Mouse (Mus musculus): Measurements from ENCODE around the gene Trim12a. TPM values are rescaled to one million over a fixed set of nuclear protein-coding genes. Genes with fewer than 3 reads are reported as not detected.

Trim12a gene
- total and polyA plus RNA-seq, 2 experiments from 2014 or later = 2.8 to 3.1 TPM

Other genes starting within 250 kb of the Trim12a start
- gene Olfr644, start 243.6 kb downstream of the Trim12a start, total RNA-seq (2014; rRNA removed) = not detected in 2 replicates
- gene Olfr644, start 243.6 kb downstream of the Trim12a start, polyA plus RNA-seq (2015; fragmentation: Nextera tagmentation; extraction: Ambion mirVana) = not detected in 2 replicates
- gene Olfr645, start 230.0 kb downstream of the Trim12a start, total RNA-seq (2014; rRNA removed) = not detected in 2 replicates
- not detected in 2 replicates for gene Olfr645, start 230.0 kb downstream of the Trim12a start, polyA plus RNA-seq (2015; fragmentation: Nextera tagmentation; extraction: Ambion mirVana)
- not detected in 2 replicates for gene Olfr646, start 210.6 kb downstream of the Trim12a start, total RNA-seq (2014; rRNA removed)
- not detected in 2 replicates for gene Olfr646, start 210.6 kb downstream of the Trim12a start, polyA plus RNA-seq (2015; fragmentation: Nextera tagmentation; extraction: Ambion mirVana)
- not detected in 2 replicates for gene Ubqln5, start 185.6 kb downstream of the Trim12a start, total RNA-seq (2014; rRNA removed)
- not detected in 2 replicates for gene Ubqln5, start 185.6 kb downstream of the Trim12a start, polyA plus RNA-seq (2015; fragmentation: Nextera tagmentation; extraction: Ambion mirVana)
- gene Olfr643, start 178.1 kb downstream of the Trim12a start, total RNA-seq (2014; rRNA removed) = not detected in 2 replicates
- gene Olfr643, start 178.1 kb downstream of the Trim12a start, polyA plus RNA-seq (2015; fragmentation: Nextera tagmentation; extraction: Ambion mirVana) = not detected in 2 replicates
- not detected in 2 replicates for gene Ubqln3, start 172.2 kb downstream of the Trim12a start, total RNA-seq (2014; rRNA removed)
- gene Ubqln3, start 172.2 kb downstream of the Trim12a start, polyA plus RNA-seq (2015; fragmentation: Nextera tagmentation; extraction: Ambion mirVana) = not detected in 2 replicates
- not detected in 2 replicates for gene Ubqlnl, start 164.9 kb downstream of the Trim12a start, total RNA-seq (2014; rRNA removed)
- gene Ubqlnl, start 164.9 kb downstream of the Trim12a start, polyA plus RNA-seq (2015; fragmentation: Nextera tagmentation; extraction: Ambion mirVana) = not detected in 2 replicates
- not detected in 2 replicates for gene Olfm5, start 150.6 kb downstream of the Trim12a start, total RNA-seq (2014; rRNA removed)
- not detected in 2 replicates for gene Olfm5, start 150.6 kb downstream of the Trim12a start, polyA plus RNA-seq (2015; fragmentation: Nextera tagmentation; extraction: Ambion mirVana)
- gene Olfr648, start 132.1 kb downstream of the Trim12a start, total RNA-seq (2014; rRNA removed) = not detected in 2 replicates
- 0.37 and 0.40 TPM in 2 replicates for gene Olfr648, start 132.1 kb downstream of the Trim12a start, polyA plus RNA-seq (2015; fragmentation: Nextera tagmentation; extraction: Ambion mirVana)
- not detected in 2 replicates for gene Olfr649, start 119.5 kb downstream of the Trim12a start, total RNA-seq (2014; rRNA removed)
- not detected in 2 replicates for gene Olfr649, start 119.5 kb downstream of the Trim12a start, polyA plus RNA-seq (2015; fragmentation: Nextera tagmentation; extraction: Ambion mirVana)
- 0.29 and 0.37 TPM in 2 replicates for gene Trim6, start 96.7 kb downstream of the Trim12a start, total RNA-seq (2014; rRNA removed)
- 0.68 and 0.91 TPM in 2 replicates for gene Trim6, start 96.7 kb downstream of the Trim12a start, polyA plus RNA-seq (2015; fragmentation: Nextera tagmentation; extraction: Ambion mirVana)
- 1.3 and 1.9 TPM in 2 replicates for gene Trim34a, start 71.0 kb downstream of the Trim12a start, total RNA-seq (2014; rRNA removed)
- gene Trim34a, start 71.0 kb downstream of the Trim12a start, polyA plus RNA-seq (2015; fragmentation: Nextera tagmentation; extraction: Ambion mirVana) = 1.1 and 1.6 TPM in 2 replicates
- 0.16 TPM in 1 of 2 replicates, not detected in the other for gene Trim5, start 27.4 kb downstream of the Trim12a start, total RNA-seq (2014; rRNA removed)
- gene Trim5, start 27.4 kb downstream of the Trim12a start, polyA plus RNA-seq (2015; fragmentation: Nextera tagmentation; extraction: Ambion mirVana) = 0.25 and 0.47 TPM in 2 replicates
- gene Trim34b, start 14.0 kb upstream of the Trim12a start, total RNA-seq (2014; rRNA removed) = not detected in 2 replicates
- not detected in 2 replicates for gene Trim34b, start 14.0 kb upstream of the Trim12a start, polyA plus RNA-seq (2015; fragmentation: Nextera tagmentation; extraction: Ambion mirVana)
- 1.7 and 1.8 TPM in 2 replicates for gene Trim12c, start 37.9 kb upstream of the Trim12a start, total RNA-seq (2014; rRNA removed)
- gene Trim12c, start 37.9 kb upstream of the Trim12a start, polyA plus RNA-seq (2015; fragmentation: Nextera tagmentation; extraction: Ambion mirVana) = 0.61 and 0.83 TPM in 2 replicates
- gene Trim30b, start 54.4 kb upstream of the Trim12a start, total RNA-seq (2014; rRNA removed) = 0.16 TPM in 1 of 2 replicates, not detected in the other
- gene Trim30b, start 54.4 kb upstream of the Trim12a start, polyA plus RNA-seq (2015; fragmentation: Nextera tagmentation; extraction: Ambion mirVana) = not detected in 2 replicates
- gene Trim30c, start 85.4 kb upstream of the Trim12a start, total RNA-seq (2014; rRNA removed) = 1.2 TPM in 1 of 2 replicates, not detected in the other
- not detected in 2 replicates for gene Trim30c, start 85.4 kb upstream of the Trim12a start, polyA plus RNA-seq (2015; fragmentation: Nextera tagmentation; extraction: Ambion mirVana)
- gene Trim30a, start 149.7 kb upstream of the Trim12a start, total RNA-seq (2014; rRNA removed) = 1.3 and 2.2 TPM in 2 replicates
- 0.89 and 0.97 TPM in 2 replicates for gene Trim30a, start 149.7 kb upstream of the Trim12a start, polyA plus RNA-seq (2015; fragmentation: Nextera tagmentation; extraction: Ambion mirVana)
- 1.7 and 2.0 TPM in 2 replicates for gene Trim30d, start 192.4 kb upstream of the Trim12a start, total RNA-seq (2014; rRNA removed)
- gene Trim30d, start 192.4 kb upstream of the Trim12a start, polyA plus RNA-seq (2015; fragmentation: Nextera tagmentation; extraction: Ambion mirVana) = 1.4 and 1.5 TPM in 2 replicates
- not detected in 2 replicates for gene Olfr651, start 234.7 kb upstream of the Trim12a start, total RNA-seq (2014; rRNA removed)
- not detected in 2 replicates for gene Olfr651, start 234.7 kb upstream of the Trim12a start, polyA plus RNA-seq (2015; fragmentation: Nextera tagmentation; extraction: Ambion mirVana)
- gene Olfr652, start 245.4 kb upstream of the Trim12a start, total RNA-seq (2014; rRNA removed) = not detected in 2 replicates
- gene Olfr652, start 245.4 kb upstream of the Trim12a start, polyA plus RNA-seq (2015; fragmentation: Nextera tagmentation; extraction: Ambion mirVana) = 0.05 and 0.09 TPM in 2 replicates